Mouse (Mus musculus) heart, embryonic 10.5 days (tissue): ENCODE measurements around the gene Col4a2. TPM values are rescaled to one million over a fixed set of nuclear protein-coding genes. Genes with fewer than 3 reads are reported as not detected.
A peak's percentile ranks its signal among the peaks of the same experiment; 100 is the strongest.

Source experiments
- DNase-seq: peaks from one replicate; pipeline ENCODE4 v3.0.0-alpha.2; 2017; ENCODE audit warnings: low spot score
- H3K27ac ChIP-seq: fragments of 300-500 bp; sonication (generic); 2 replicates; pipeline ENCODE4 v1.5.1; 2016; ENCODE audit warnings: mild to moderate bottlenecking
- H3K27me3 ChIP-seq: fragments of 300-500 bp; sonication (generic); 2 replicates; pipeline ENCODE4 v1.6.1; 2016; ENCODE audit warnings: mild to moderate bottlenecking; ENCODE audit not compliant: poor library complexity, insufficient read depth, severe bottlenecking
- H3K36me3 ChIP-seq: fragments of 300-500 bp; sonication (generic); 2 replicates; pipeline ENCODE4 v1.6.1; 2016; ENCODE audit warnings: mild to moderate bottlenecking, moderate library complexity
- H3K4me1 ChIP-seq: fragments of 300-500 bp; sonication (generic); 2 replicates; pipeline ENCODE4 v1.6.1; 2016; ENCODE audit warnings: mild to moderate bottlenecking
- H3K4me3 ChIP-seq: fragments of 300-500 bp; sonication (generic); 2 replicates; pipeline ENCODE4 v1.5.1; 2016; ENCODE audit warnings: mild to moderate bottlenecking, moderate library complexity
- H3K9me3 ChIP-seq: fragments of 300-500 bp; sonication (generic); 2 replicates; pipeline ENCODE4 v1.6.1; 2016; ENCODE audit warnings: mild to moderate bottlenecking, moderate library complexity
- WGBS: fragments of 180-500 bp; shearing (Covaris S2); methylation state at CpG from one replicate; pipeline ENCODE4 v1.1.7; 2016; 5-methylcytosine and 5-hydroxymethylcytosine counted together
- polyA plus RNA-seq: library from polyadenylated mRNA; unstranded; fragments of >200 nt; fragmentation: Nextera tagmentation; extraction: Ambion mirVana; gene quantifications from 2 replicates; pipeline ENCODE4 v1.2.1, GENCODE M21; 2016

The Col4a2 gene
- polyA plus RNA-seq, 1 experiment from 2014 or later, result 54.9 TPM

GRCm38 (mm10) chr8:11372080-11372479, 59.5 kb downstream of the Col4a2 start:
- 78% methylated on average over 8 of the region's 8 CpGs for WGBS
- Histone ChIP-seq H3K27me3 (no peaks in the 10 kb centered on the region), H3K4me1 (peaks cover 77% of the 10 kb centered on the region), H3K36me3 (peaks cover 10% of the 10 kb centered on the region), H3K4me3 (no peak overlapping the region), H3K27ac (no peak overlapping the region), H3K9me3 (no peaks in the 10 kb centered on the region)
- no peak for DNase-seq

- H3K27me3 ChIP-seq, result no peaks in the 10 kb centered on the region
- peak overlapping the region; percentile 78 for H3K27ac ChIP-seq
- H3K4me3 ChIP-seq, result no peak overlapping the region
- no peaks in the 10 kb centered on the region for H3K9me3 ChIP-seq
- DNase-seq, result no peak
- WGBS, result 57% methylated on average over 15 of the region's 15 CpGs
- H3K4me1 ChIP-seq, result peaks cover 80% of the 10 kb centered on the region
- H3K36me3 ChIP-seq, result peaks cover 9% of the 10 kb centered on the region
These were observed 61.2 kb downstream of the Col4a2 start for GRCm38 (mm10) chr8:11373643-11374325.

- Histone ChIP-seq H3K27ac (peak overlapping the region; percentile 78), H3K9me3 (no peaks in the 10 kb centered on the region), H3K27me3 (no peaks in the 10 kb centered on the region), H3K36me3 (peaks cover 7% of the 10 kb centered on the region; the same call in 1 of the 2 replicates), H3K4me1 (peaks cover 78% of the 10 kb centered on the region), H3K4me3 (no peak overlapping the region)
- WGBS, result 75% methylated on average over 15 of the region's 15 CpGs
- no peak for DNase-seq
These were observed 61.9 kb downstream of the Col4a2 start for GRCm38 (mm10) chr8:11374326-11375076.

- no peak overlapping the region for H3K4me3 ChIP-seq
- WGBS, result 59% methylated on average over 18 of the region's 18 CpGs
- no peak for DNase-seq
- H3K27ac ChIP-seq, result peak overlapping the region; percentile 70
- no peaks in the 10 kb centered on the region for H3K9me3 ChIP-seq
- H3K4me1 ChIP-seq, result peaks cover 85% of the 10 kb centered on the region
- H3K36me3 ChIP-seq, result peaks cover 7% of the 10 kb centered on the region; the same call in 1 of the 2 replicates
- no peaks in the 10 kb centered on the region for H3K27me3 ChIP-seq
These were observed 63.3 kb downstream of the Col4a2 start for GRCm38 (mm10) chr8:11375749-11376438.

- WGBS, result 85% methylated on average over 16 of the region's 16 CpGs
- Histone ChIP-seq H3K27ac (peak overlapping the region; percentile 13; the same call in 1 of the 2 replicates), H3K27me3 (no peaks in the 10 kb centered on the region), H3K4me3 (no peak overlapping the region), H3K9me3 (no peaks in the 10 kb centered on the region), H3K4me1 (peaks cover 88% of the 10 kb centered on the region), H3K36me3 (peaks cover 7% of the 10 kb centered on the region; the same call in 1 of the 2 replicates)
- no peak for DNase-seq
These were observed 65.0 kb downstream of the Col4a2 start for GRCm38 (mm10) chr8:11377391-11378210.

- H3K4me1 ChIP-seq, result peaks cover 86% of the 10 kb centered on the region
- H3K4me3 ChIP-seq, result no peak overlapping the region
- H3K27ac ChIP-seq, result peak overlapping the region; percentile 17
- H3K9me3 ChIP-seq, result no peaks in the 10 kb centered on the region
- no peaks in the 10 kb centered on the region for H3K27me3 ChIP-seq
- WGBS, result 59% methylated on average over 7 of the region's 7 CpGs
- H3K36me3 ChIP-seq, result peaks cover 7% of the 10 kb centered on the region; the same call in 1 of the 2 replicates
- DNase-seq, result no peak
These were observed 67.0 kb downstream of the Col4a2 start for GRCm38 (mm10) chr8:11379590-11379989.

- WGBS, result 79% methylated on average over 7 of the region's 7 CpGs
- Histone ChIP-seq H3K27me3 (no peaks in the 10 kb centered on the region), H3K27ac (peak overlapping the region; percentile 83), H3K36me3 (peaks cover 5% of the 10 kb centered on the region; the same call in 1 of the 2 replicates), H3K4me1 (peaks cover 78% of the 10 kb centered on the region), H3K4me3 (no peak overlapping the region), H3K9me3 (no peaks in the 10 kb centered on the region)
- no peak for DNase-seq
These were observed 68.9 kb downstream of the Col4a2 start for GRCm38 (mm10) chr8:11381544-11381943.

- WGBS, result 34% methylated on average over 19 of the region's 19 CpGs
- Histone ChIP-seq H3K36me3 (peaks cover 5% of the 10 kb centered on the region; the same call in 1 of the 2 replicates), H3K4me1 (peaks cover 78% of the 10 kb centered on the region), H3K27me3 (no peaks in the 10 kb centered on the region), H3K27ac (peak overlapping the region; percentile 83), H3K9me3 (no peaks in the 10 kb centered on the region), H3K4me3 (0 out of 2 replicates have a peak overlapping the region, but pooled peaks have one; percentile 22)
- DNase-seq, result no peak
These were observed 69.6 kb downstream of the Col4a2 start for GRCm38 (mm10) chr8:11382059-11382810.

- peak overlapping the region; percentile 83 for H3K27ac ChIP-seq
- no peaks in the 10 kb centered on the region for H3K9me3 ChIP-seq
- H3K4me1 ChIP-seq, result peaks cover 73% of the 10 kb centered on the region
- 40% methylated on average over 3 of the region's 3 CpGs for WGBS
- H3K27me3 ChIP-seq, result no peaks in the 10 kb centered on the region
- H3K4me3 ChIP-seq, result peak overlapping the region; percentile 12; the same call in 1 of the 2 replicates
- DNase-seq, result no peak
- peaks cover under 1% of the 10 kb centered on the region; the same call in 1 of the 2 replicates for H3K36me3 ChIP-seq
These were observed 70.3 kb downstream of the Col4a2 start for GRCm38 (mm10) chr8:11382933-11383332.

GRCm38 (mm10) chr8:11383379-11383778, 70.8 kb downstream of the Col4a2 start:
- WGBS, result 24% methylated on average over 3 of the region's 3 CpGs
- Histone ChIP-seq H3K9me3 (no peaks in the 10 kb centered on the region), H3K36me3 (no peaks in the 10 kb centered on the region), H3K4me3 (no peak overlapping the region), H3K4me1 (peaks cover 75% of the 10 kb centered on the region), H3K27ac (peak overlapping the region; percentile 83), H3K27me3 (no peaks in the 10 kb centered on the region)
- DNase-seq, result no peak

- peaks cover 77% of the 10 kb centered on the region for H3K4me1 ChIP-seq
- no peaks in the 10 kb centered on the region for H3K36me3 ChIP-seq
- DNase-seq, result no peak
- no peak overlapping the region for H3K27ac ChIP-seq
- H3K9me3 ChIP-seq, result no peaks in the 10 kb centered on the region
- 68% methylated on average over 4 of the region's 4 CpGs for WGBS
- H3K27me3 ChIP-seq, result no peaks in the 10 kb centered on the region
- H3K4me3 ChIP-seq, result no peak overlapping the region
These were observed 72.2 kb downstream of the Col4a2 start for GRCm38 (mm10) chr8:11384841-11385240.
